Mouse (Mus musculus): ENCODE data around the gene Pde4d. TPM values are rescaled to one million over a fixed set of nuclear protein-coding genes. Genes with fewer than 3 reads are reported as not detected.

Pde4d gene
- polyA plus RNA-seq, 1 experiment from 2014 or later, result 17.7 TPM

GRCm38 (mm10) chr13:109519966-109520646 lies 1070.4 kb downstream of the Pde4d start:
- H3K4me2 ChIP-seq, result no peak overlapping the region
- WGBS, result 79% methylated on average over 2 of the region's 2 CpGs
- no peak overlapping the region for H3K27ac ChIP-seq
- no peak overlapping the region for H3K9ac ChIP-seq
- H3K36me3 ChIP-seq, result no peaks in the 10 kb centered on the region
- H3K4me3 ChIP-seq, result no peak overlapping the region
- no peaks in the 10 kb centered on the region for H3K9me3 ChIP-seq
- no peak for ATAC-seq (ENCODE audit: insufficient number of reproducible peaks, low FRiP score, low TSS enrichment, low read depth)
- H3K27me3 ChIP-seq, result no peaks in the 10 kb centered on the region
- H3K4me1 ChIP-seq, result no peaks in the 10 kb centered on the region

GRCm38 (mm10) chr13:109533838-109534523 lies 1084.2 kb downstream of the Pde4d start:
- no peak overlapping the region for H3K4me3 ChIP-seq
- H3K9ac ChIP-seq, result no peak overlapping the region
- H3K4me1 ChIP-seq, result no peaks in the 10 kb centered on the region
- H3K4me2 ChIP-seq, result no peak overlapping the region
- 68% methylated on average over 3 of the region's 3 CpGs for WGBS
- no peaks in the 10 kb centered on the region for H3K9me3 ChIP-seq
- no peaks in the 10 kb centered on the region for H3K36me3 ChIP-seq
- no peak overlapping the region for H3K27ac ChIP-seq
- no peak for ATAC-seq (ENCODE audit: insufficient number of reproducible peaks, low FRiP score, low TSS enrichment, low read depth)
- H3K27me3 ChIP-seq, result no peaks in the 10 kb centered on the region

- ATAC-seq (ENCODE audit: insufficient number of reproducible peaks, low FRiP score, low TSS enrichment, low read depth), result no peak
- no peaks in the 10 kb centered on the region for H3K36me3 ChIP-seq
- 69% methylated on average over 5 of the region's 5 CpGs for WGBS
Observed at GRCm38 (mm10) chr13:109534709-109535284, 1085.0 kb downstream of the Pde4d start.

GRCm38 (mm10) chr13:109536636-109537035 lies 1086.9 kb downstream of the Pde4d start:
- H3K4me1 ChIP-seq, result no peaks in the 10 kb centered on the region
- H3K4me3 ChIP-seq, result no peak overlapping the region
- no peak overlapping the region for H3K4me2 ChIP-seq
- no peak for ATAC-seq (ENCODE audit: insufficient number of reproducible peaks, low FRiP score, low TSS enrichment, low read depth)
- H3K27me3 ChIP-seq, result no peaks in the 10 kb centered on the region
- WGBS, result 67% methylated on average over 4 of the region's 4 CpGs
- H3K27ac ChIP-seq, result no peak overlapping the region
- H3K36me3 ChIP-seq, result no peaks in the 10 kb centered on the region
- H3K9me3 ChIP-seq, result no peaks in the 10 kb centered on the region
- H3K9ac ChIP-seq, result no peak overlapping the region

More at GRCm38 (mm10) chr13:109534709-109535284, 1085.0 kb downstream of the Pde4d start:
- H3K27ac ChIP-seq, result no peak overlapping the region
- no peak overlapping the region for H3K4me2 ChIP-seq
- H3K9me3 ChIP-seq, result no peaks in the 10 kb centered on the region
- no peaks in the 10 kb centered on the region for H3K4me1 ChIP-seq
- no peaks in the 10 kb centered on the region for H3K27me3 ChIP-seq
- no peak overlapping the region for H3K4me3 ChIP-seq
- no peak overlapping the region for H3K9ac ChIP-seq

GRCm38 (mm10) chr13:109539371-109539770 lies 1089.6 kb downstream of the Pde4d start:
- ATAC-seq (ENCODE audit: insufficient number of reproducible peaks, low FRiP score, low TSS enrichment, low read depth), result no peak
- Histone ChIP-seq H3K9ac (no peak overlapping the region), H3K4me2 (no peak overlapping the region), H3K27me3 (no peaks in the 10 kb centered on the region), H3K4me3 (no peak overlapping the region), H3K36me3 (no peaks in the 10 kb centered on the region), H3K4me1 (no peaks in the 10 kb centered on the region), H3K9me3 (no peaks in the 10 kb centered on the region), H3K27ac (no peak overlapping the region)
- 44% methylated on average over 3 of the region's 3 CpGs for WGBS

GRCm38 (mm10) chr13:109544646-109545045 lies 1094.9 kb downstream of the Pde4d start:
- Histone ChIP-seq H3K36me3 (no peaks in the 10 kb centered on the region), H3K27me3 (no peaks in the 10 kb centered on the region), H3K9me3 (no peaks in the 10 kb centered on the region), H3K4me2 (no peak overlapping the region), H3K4me3 (no peak overlapping the region), H3K4me1 (no peaks in the 10 kb centered on the region), H3K9ac (no peak overlapping the region), H3K27ac (no peak overlapping the region)
- ATAC-seq (ENCODE audit: insufficient number of reproducible peaks, low FRiP score, low TSS enrichment, low read depth), result no peak
- 71% methylated on average over 4 of the region's 4 CpGs for WGBS

- H3K27ac ChIP-seq, result no peak overlapping the region
- H3K9me3 ChIP-seq, result no peaks in the 10 kb centered on the region
- WGBS, result 60% methylated on average over 18 of the region's 18 CpGs
- no peak overlapping the region for H3K4me3 ChIP-seq
- no peaks in the 10 kb centered on the region for H3K27me3 ChIP-seq
- H3K9ac ChIP-seq, result no peak overlapping the region
- no peaks in the 10 kb centered on the region for H3K4me1 ChIP-seq
- H3K4me2 ChIP-seq, result no peak overlapping the region
- ATAC-seq (ENCODE audit: insufficient number of reproducible peaks, low FRiP score, low TSS enrichment, low read depth), result no peak
- no peaks in the 10 kb centered on the region for H3K36me3 ChIP-seq
Observed at GRCm38 (mm10) chr13:109546337-109546736, 1096.6 kb downstream of the Pde4d start.

- H3K4me2 ChIP-seq, result no peak overlapping the region
- WGBS, result 75% methylated on average over 10 of the region's 10 CpGs
- H3K9ac ChIP-seq, result no peak overlapping the region
- no peaks in the 10 kb centered on the region for H3K4me1 ChIP-seq
- no peak overlapping the region for H3K27ac ChIP-seq
- H3K9me3 ChIP-seq, result no peaks in the 10 kb centered on the region
- no peaks in the 10 kb centered on the region for H3K27me3 ChIP-seq
- H3K36me3 ChIP-seq, result no peaks in the 10 kb centered on the region
- no peak overlapping the region for H3K4me3 ChIP-seq
- no peak for ATAC-seq (ENCODE audit: insufficient number of reproducible peaks, low FRiP score, low TSS enrichment, low read depth)
Observed at GRCm38 (mm10) chr13:109547006-109547587, 1097.3 kb downstream of the Pde4d start.

- no peaks in the 10 kb centered on the region for H3K27me3 ChIP-seq
- no peak overlapping the region for H3K4me3 ChIP-seq
- H3K9me3 ChIP-seq, result no peaks in the 10 kb centered on the region
- no peak overlapping the region for H3K9ac ChIP-seq
- WGBS, result 23% methylated on average over 6 of the region's 6 CpGs
- no peak overlapping the region for H3K27ac ChIP-seq
- ATAC-seq (ENCODE audit: insufficient number of reproducible peaks, low FRiP score, low TSS enrichment, low read depth), result no peak
- H3K4me2 ChIP-seq, result no peak overlapping the region
- no peaks in the 10 kb centered on the region for H3K36me3 ChIP-seq
- no peaks in the 10 kb centered on the region for H3K4me1 ChIP-seq
Observed at GRCm38 (mm10) chr13:109547700-109548099, 1098.0 kb downstream of the Pde4d start.

GRCm38 (mm10) chr13:109548263-109548662 lies 1098.5 kb downstream of the Pde4d start:
- no peaks in the 10 kb centered on the region for H3K36me3 ChIP-seq
- no peaks in the 10 kb centered on the region for H3K9me3 ChIP-seq
- WGBS, result 69% methylated on average over 5 of the region's 5 CpGs
- no peak overlapping the region for H3K4me2 ChIP-seq
- H3K9ac ChIP-seq, result no peak overlapping the region
- no peaks in the 10 kb centered on the region for H3K4me1 ChIP-seq
- H3K27ac ChIP-seq, result no peak overlapping the region
- ATAC-seq (ENCODE audit: insufficient number of reproducible peaks, low FRiP score, low TSS enrichment, low read depth), result no peak
- H3K4me3 ChIP-seq, result no peak overlapping the region
- H3K27me3 ChIP-seq, result no peaks in the 10 kb centered on the region

GRCm38 (mm10) chr13:109548771-109549555 lies 1099.2 kb downstream of the Pde4d start:
- H3K9me3 ChIP-seq, result no peaks in the 10 kb centered on the region
- H3K9ac ChIP-seq, result no peak overlapping the region
- H3K4me1 ChIP-seq, result no peaks in the 10 kb centered on the region
- ATAC-seq (ENCODE audit: insufficient number of reproducible peaks, low FRiP score, low TSS enrichment, low read depth), result no peak
- H3K36me3 ChIP-seq, result no peaks in the 10 kb centered on the region
- WGBS, result 80% methylated on average over 11 of the region's 11 CpGs
- no peak overlapping the region for H3K4me2 ChIP-seq
- no peaks in the 10 kb centered on the region for H3K27me3 ChIP-seq
- no peak overlapping the region for H3K27ac ChIP-seq
- no peak overlapping the region for H3K4me3 ChIP-seq
